Mouse (Mus musculus) brain, embryonic 14.5 days (tissue): Measurements from ENCODE around the gene Pabpn1l. TPM values are rescaled to one million over a fixed set of nuclear protein-coding genes. Genes with fewer than 3 reads are reported as not detected.

Experiments used
- DNase-seq: peaks from one replicate; pipeline ENCODE4 v3.0.0-alpha.2; 2011; ENCODE audit warnings: low read depth
- CTCF ChIP-seq: fragments of 200-500 bp; IDR thresholded peaks from 2 replicates; pipeline ENCODE4 v1.5.1; 2012; ENCODE audit warnings: inconsistent platforms, mild to moderate bottlenecking, moderate library complexity, borderline replicate concordance; ENCODE audit not compliant: insufficient read depth, insufficient read length; ENCODE audit errors: extremely low read depth
- POLR2A ChIP-seq: fragments of 200-500 bp; IDR thresholded peaks from 2 replicates; pipeline ENCODE4 v1.6.1; 2012; ENCODE audit warnings: mild to moderate bottlenecking, inconsistent platforms, borderline replicate concordance; ENCODE audit not compliant: poor library complexity, insufficient read depth, insufficient read length, severe bottlenecking; ENCODE audit errors: extremely low read depth
- polyA plus RNA-seq: library from polyadenylated mRNA; depleted of rRNA; stranded (reverse); fragments of >200 nt; gene quantifications from 2 replicates; pipeline ENCODE4 v1.2.3, GENCODE M21; 2012; rRNA removed

Gene Pabpn1l
- polyA plus RNA-seq, 1 experiment: 0.07 TPM

DNA sequence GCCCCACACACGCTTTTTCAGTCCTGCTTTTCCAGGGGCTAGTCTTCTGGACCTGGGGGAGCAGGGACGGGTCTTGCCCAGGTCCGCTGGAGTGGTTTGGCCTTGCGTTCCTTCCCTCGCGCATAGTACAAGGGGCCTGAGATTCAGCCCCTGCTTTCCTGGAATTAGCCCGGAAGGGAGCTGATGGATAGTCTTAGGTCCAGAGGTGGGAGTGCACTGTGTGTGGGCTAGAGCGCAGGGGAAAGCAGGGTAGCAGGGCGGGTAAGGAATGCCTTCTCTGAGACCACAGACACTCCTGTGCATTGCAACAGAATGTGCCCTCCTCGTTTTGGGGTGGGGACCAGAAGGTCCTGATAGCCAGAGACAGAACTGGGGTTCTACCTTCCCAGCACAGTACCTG lies 45.4 kb downstream of the Pabpn1l start:
- DNase-seq: no peak

DNA sequence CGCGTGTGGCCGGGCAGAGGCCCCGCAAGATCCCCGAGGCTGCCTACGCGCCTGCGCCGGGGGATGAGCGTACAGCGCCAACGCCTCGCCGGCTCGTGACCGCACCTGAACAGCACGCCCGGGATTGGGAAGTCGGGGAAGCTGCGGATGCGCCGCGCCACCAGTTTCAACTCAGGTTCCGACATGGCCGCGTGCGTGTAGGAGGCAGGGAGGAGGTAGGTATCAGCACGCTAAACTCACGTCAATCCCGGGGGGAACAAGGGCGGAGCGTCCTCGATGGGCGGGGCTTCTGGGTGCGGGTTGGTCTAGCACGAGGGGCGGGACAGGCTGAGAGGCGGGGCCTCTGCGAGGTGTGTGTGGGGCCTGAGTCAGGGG lies 45.9 kb downstream of the Pabpn1l start, which contains the start of gene Aprt:
Gene Aprt, minus strand, starts transcription at position 262 of the 375 bp plus-strand sequence.
- TF ChIP-seq POLR2A (0 out of 2 replicates have a peak, but pooled peaks have one; percentile 24), CTCF (no peak)
- DNase-seq: peak; percentile 95

More for the DNA sequence above, 45.4 kb downstream of the Pabpn1l start:
- TF ChIP-seq CTCF (no peak), POLR2A (no peak)

DNA sequence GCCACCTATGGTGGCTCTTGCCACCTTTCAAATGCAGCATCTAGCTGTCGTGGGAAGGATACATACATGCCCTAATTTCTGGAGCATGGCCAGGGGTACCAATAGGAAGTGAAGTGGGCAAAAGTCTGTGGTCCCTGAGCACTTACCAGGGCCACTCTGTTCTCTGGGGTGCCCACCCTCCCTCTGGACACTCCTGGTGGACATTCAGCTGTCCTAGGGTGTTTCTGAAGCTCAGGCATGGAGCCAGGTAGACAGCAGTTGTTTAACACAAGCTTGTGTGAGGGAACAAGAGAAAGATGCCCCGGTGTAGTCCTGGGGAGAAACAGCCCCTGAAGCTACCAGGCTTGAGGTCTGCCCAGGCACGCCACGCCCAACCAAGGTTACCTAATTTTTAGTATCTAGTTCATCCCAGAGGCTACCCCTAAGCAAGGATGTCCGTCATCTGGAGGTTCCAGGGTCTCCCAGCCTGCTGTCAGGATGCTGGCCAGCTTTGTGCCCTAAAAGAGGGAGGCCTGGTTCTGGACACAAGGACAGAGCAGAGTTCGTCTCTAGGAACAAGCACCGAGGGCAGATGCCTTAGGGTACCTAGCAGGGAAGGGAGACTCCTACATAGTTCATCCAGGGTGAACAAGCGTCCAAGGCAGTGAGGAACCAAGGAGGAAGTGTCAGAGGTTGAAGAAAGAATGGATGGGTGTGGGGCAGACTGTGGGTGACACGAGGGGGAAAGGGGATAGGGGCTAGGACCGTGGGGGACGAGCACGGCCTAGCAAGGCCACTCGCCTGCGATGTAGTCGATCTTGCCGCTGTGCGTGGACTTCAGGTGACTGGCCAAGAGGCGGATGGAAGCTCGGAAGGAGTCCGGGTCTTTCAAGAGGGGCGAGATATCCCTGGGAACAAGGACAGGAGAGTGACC lies 46.5 kb downstream of the Pabpn1l start:
- TF ChIP-seq POLR2A: no peak
- DNase-seq: no peak

DNA sequence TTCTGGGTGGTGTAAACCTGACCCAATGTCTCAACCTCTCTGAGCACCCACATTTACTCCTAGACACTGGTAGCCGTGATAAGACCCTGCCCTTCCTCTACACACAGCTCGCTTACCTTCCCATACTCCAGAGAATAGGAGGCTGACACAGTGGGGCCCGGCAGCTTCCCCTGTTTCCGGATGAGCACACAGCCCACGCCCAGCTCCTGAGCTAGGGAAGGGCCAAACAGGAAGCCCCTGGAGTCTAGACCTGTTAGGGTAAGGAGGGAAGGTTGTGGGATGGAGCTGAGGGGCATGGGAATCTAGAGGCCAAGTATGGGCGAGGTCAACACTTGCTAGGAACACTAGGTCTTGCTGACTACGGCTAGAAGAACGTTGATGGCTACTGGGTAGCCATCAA lies 47.3 kb downstream of the Pabpn1l start:
- TF ChIP-seq CTCF (no peak), POLR2A (no peak)
- DNase-seq: no peak

DNA sequence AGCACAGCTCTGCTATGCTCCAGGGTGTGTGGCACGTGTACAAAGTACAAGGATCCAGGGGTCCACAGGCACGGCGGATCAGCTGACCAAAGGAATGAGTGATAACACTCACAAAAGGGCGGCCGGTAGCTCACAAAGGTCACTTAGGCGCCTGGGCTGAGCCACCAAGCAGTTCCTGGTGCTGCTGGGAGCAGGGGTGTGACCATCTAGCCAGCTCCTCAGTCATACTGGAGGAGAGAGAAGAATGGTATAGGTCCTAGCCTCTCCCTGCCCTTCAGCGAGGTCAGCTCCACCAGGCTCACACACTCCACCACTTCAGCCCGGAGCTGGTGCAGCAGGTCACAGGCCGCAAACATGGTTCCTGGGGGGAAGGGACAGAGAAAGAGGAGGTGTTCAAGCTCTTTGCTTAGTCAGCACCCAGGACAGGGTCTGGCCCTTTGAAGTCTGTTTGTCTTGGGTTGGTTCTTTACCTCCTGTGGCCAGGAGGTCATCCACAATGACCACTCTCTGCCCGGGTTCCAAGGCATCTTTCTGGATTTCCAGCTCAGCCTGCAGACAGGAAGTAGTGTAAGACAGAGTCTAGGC lies 47.8 kb downstream of the Pabpn1l start:
- TF ChIP-seq CTCF (no peak), POLR2A (no peak)
- no peak for DNase-seq

DNA sequence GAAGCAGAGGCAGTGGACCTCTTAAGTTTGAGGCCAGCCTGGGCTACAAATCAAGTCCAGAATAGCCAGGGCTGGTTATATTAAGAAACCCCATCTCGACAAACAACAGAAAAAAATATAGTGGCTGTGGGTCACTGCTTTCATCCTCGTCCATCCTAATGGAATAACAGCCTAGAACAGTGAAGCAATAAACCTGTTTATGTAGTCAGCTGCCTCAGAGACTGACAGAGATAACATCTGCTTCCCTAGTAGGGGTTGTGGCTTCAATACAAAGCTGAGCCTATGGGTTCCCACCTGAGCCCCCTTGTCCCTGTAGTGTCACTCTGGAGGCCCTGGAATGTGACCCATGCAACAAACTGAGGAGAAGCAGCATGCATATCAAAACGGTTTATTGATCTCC lies 48.3 kb downstream of the Pabpn1l start:
- TF ChIP-seq CTCF (no peak), POLR2A (no peak)
- no peak for DNase-seq

DNA sequence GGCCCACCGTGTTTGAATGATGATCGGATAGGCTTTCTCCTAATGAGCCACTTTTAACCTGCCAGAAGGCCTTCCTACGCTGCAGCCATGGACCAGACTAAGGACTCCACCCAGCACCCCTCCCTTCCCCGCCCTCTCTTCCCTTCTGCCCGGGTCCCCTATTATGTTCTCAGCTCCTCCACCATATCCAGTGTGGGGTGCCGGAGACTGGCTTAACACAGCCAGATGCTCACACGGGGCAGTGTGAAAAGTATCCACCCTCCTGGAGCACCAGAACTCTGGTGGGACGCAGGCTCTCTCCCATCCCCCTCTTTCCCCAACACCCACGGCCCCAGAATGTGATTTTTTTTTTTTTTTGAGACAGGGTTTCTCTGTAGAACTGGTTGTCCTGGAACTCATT lies 49.0 kb downstream of the Pabpn1l start:
- TF ChIP-seq CTCF (no peak), POLR2A (no peak)
- no peak for DNase-seq

DNA sequence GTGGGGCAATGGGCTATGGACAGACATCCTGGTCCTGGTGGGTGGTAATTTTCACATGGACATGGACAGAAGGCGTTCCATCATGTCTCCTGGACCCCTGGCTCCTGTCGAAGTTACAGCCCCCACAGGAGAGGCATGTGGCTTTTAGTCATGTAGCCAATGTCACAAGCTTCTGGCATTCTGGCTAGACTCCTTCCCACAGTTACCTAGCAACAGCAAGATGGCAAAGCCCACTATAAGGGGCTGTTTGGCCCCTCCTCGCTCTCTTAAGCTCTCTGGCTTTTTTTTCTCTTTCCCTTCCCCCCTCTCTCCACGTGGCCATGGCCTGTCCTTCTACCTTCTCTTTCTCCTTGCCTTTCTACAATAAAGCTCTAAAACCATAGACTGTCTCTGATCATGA lies 49.4 kb downstream of the Pabpn1l start:
- peak; percentile 33 for DNase-seq

DNA sequence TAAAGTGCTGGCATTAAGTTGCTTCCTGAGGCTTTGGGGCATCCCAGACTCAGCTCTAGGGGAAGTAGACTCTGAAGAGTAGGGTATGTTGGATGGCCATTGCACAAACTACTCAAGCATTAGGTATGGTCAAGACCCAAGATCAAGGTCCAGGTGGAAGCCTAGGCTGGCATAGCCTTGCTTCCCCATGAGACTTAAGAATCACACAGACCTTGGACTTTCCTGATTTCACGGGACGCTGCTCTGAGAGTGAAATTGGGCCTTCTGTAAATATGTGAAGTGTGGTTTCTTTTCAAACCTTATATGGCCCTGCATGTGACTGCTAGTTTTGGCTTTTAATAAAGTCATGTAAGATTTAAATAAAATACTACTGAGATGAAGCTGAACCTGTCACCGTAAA lies 49.8 kb downstream of the Pabpn1l start:
- no peak for TF ChIP-seq POLR2A
- no peak for TF ChIP-seq CTCF
- DNase-seq: no peak

DNA sequence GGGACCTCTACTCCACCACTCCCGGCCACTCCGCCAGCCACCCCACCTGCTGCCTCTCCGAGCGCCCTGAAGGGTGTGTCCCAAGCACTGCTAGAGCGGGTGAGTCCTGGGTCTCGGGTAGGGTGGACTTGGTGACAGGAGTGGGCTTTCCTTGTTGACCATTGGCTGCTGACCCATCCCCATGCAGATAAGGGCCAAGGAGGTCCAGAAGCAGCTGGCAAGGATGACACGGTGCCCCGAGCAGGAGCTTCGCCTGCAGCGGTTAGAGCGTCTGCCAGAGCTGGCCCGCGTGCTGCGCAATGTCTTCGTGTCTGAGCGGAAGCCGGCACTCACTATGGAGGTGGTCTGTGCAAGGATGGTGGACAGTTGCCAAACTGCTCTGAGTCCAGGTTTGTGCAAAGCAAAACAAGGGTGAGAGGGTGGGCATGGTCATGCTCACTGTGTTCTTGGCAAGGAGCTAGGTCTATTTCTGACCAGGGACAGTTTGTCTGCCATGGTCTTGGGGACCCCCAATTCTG lies 50.7 kb downstream of the Pabpn1l start:
- no peak for DNase-seq
- no peak for TF ChIP-seq POLR2A
- no peak for TF ChIP-seq CTCF

DNA sequence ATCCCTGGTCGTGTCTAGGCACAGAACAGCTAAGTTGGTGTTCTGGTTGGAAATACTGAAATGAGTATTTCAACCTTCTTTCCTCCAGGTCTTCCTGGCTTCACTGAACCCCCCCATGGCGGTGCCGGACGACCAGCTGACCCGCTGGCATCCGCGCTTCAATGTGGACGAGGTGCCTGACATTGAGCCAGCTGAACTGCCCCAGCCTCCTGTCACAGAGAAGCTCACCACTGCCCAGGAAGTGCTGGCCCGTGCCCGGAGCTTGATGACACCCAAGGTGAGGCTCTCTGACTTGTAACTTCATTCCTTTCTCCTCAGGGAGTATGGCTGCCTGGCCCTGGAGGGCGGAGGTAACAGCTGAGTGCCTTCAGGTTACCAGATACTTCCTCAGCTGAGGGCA lies 51.4 kb downstream of the Pabpn1l start:
- no peak for DNase-seq
- no peak for TF ChIP-seq POLR2A
- no peak for TF ChIP-seq CTCF

DNA sequence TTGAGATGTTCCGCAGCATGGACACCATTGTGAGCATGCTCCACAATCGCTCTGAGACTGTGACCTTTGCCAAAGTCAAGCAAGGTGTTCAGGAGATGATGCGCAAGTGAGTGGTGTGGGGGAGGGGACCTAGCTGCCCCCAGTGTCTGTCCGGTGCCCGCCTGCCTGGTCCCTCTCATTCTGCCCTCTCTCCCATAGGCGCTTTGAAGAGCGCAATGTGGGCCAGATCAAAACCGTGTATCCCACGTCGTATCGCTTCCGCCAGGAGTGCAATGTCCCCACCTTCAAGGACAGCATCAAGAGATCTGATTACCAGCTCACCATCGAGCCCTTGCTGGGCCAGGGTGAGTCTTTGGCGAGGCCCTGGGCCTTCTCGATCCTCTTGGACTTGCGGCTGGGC lies 52.5 kb downstream of the Pabpn1l start:
- TF ChIP-seq POLR2A (no peak), CTCF (no peak)
- DNase-seq: no peak

Other genes starting within 250 kb of the Pabpn1l start
- gene Zc3h18, start 246.1 kb downstream of the Pabpn1l start, polyA plus RNA-seq: 44.5 and 51.8 TPM in 2 replicates
- gene Il17c, start 200.7 kb downstream of the Pabpn1l start, polyA plus RNA-seq: 0.92 and 0.97 TPM in 2 replicates
- 22.3 and 25.7 TPM in 2 replicates for gene Cyba, start 189.8 kb downstream of the Pabpn1l start, polyA plus RNA-seq
- 60.8 and 63.9 TPM in 2 replicates for gene Mvd, start 179.3 kb downstream of the Pabpn1l start, polyA plus RNA-seq
- not detected in 2 replicates for gene Snai3, start 162.0 kb downstream of the Pabpn1l start, polyA plus RNA-seq
- 59.5 and 80.9 TPM in 2 replicates for gene Rnf166, start 146.7 kb downstream of the Pabpn1l start, polyA plus RNA-seq
- gene Ctu2, start 146.6 kb downstream of the Pabpn1l start, polyA plus RNA-seq: 58.5 and 74.9 TPM in 2 replicates
- gene Piezo1, start 71.4 kb downstream of the Pabpn1l start, polyA plus RNA-seq: 12.8 and 13.4 TPM in 2 replicates
- 21.3 and 31.8 TPM in 2 replicates for gene Cdt1, start 54.7 kb downstream of the Pabpn1l start, polyA plus RNA-seq
- 103 and 126 TPM in 2 replicates for gene Aprt, start 45.8 kb downstream of the Pabpn1l start, polyA plus RNA-seq
- gene Galns, start 11.3 kb downstream of the Pabpn1l start, polyA plus RNA-seq: 5.9 and 8.2 TPM in 2 replicates
- gene Trappc2l, start 11.1 kb downstream of the Pabpn1l start, polyA plus RNA-seq: 132 and 142 TPM in 2 replicates
- 9.5 and 30.2 TPM in 2 replicates for gene Cbfa2t3, start 76.4 kb upstream of the Pabpn1l start, polyA plus RNA-seq
- 18.9 and 19.5 TPM in 2 replicates for gene Acsf3, start 152.7 kb upstream of the Pabpn1l start, polyA plus RNA-seq
- 1.0 and 1.2 TPM in 2 replicates for gene Cdh15, start 225.2 kb upstream of the Pabpn1l start, polyA plus RNA-seq